Mouse (Mus musculus): Measurements from ENCODE around the gene Zbp1.

DNA sequence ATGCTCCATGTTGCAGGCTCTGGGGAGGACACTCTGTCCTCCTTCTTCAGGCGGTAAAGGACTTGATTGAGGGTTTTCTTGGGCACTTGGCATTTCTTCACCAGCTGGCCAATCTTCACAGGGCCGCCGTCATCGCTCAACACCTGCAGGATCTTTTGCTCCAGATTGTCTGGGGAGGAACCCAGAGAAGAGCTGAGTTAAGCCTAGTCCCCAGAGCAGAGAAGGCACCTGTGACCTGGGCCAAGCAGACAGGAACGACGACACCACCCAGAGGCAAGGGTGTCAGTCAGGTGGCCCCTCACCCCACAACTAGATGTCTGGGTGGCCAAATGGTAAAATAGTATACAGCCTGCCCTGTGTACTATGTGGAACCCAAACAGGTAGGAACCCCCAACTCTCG lies 1.9 kb downstream of the Zbp1 start:
- TF ChIP-seq CTCF (IDR thresholded peaks at IDR 0.05; ENCODE audit: borderline replicate concordance, control insufficient read depth, extremely low read depth, insufficient read depth, low read length, poor library complexity) (no peak), POLR2A (IDR thresholded peaks at IDR 0.05; ENCODE audit: control insufficient read depth, extremely low read depth, insufficient read depth, low read length, poor library complexity) (no peak)
